Mouse (Mus musculus) erythroblast, embryonic 14.5 days (primary cell): ENCODE data around the gene Fam81a.

ENCODE experiments used
- GATA1 ChIP-seq: IDR thresholded peaks from 2 replicates; pipeline ENCODE4 v1.6.1; 2012; ENCODE audit warnings: low read length, inconsistent platforms, mixed read lengths
- TAL1 ChIP-seq: IDR thresholded peaks from 3 replicates; pipeline ENCODE4 v1.6.1; 2012; ENCODE audit warnings: low read length, inconsistent platforms, mixed read lengths

DNA sequence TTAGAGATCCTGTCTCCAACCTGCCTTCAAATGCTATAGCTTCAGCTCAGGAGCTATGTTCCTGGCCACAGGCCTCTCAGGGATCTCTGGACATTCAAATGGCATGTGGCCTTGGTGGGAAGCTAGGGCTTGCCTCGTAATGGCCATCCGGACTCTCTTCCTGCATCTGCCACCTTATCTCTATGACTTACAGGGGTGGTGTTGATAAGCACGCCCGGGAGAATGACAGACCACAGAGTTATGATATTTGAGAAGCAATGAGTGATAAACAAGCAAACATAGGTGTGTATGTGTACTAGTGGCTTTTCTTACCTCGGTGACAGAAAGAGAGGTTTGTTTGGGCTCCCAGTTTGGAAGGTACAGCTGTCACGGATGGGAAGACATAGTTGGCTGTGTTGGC is 96.1 kb downstream of the Fam81a start:
- TF ChIP-seq TAL1: no peak
- TF ChIP-seq GATA1: peak; percentile 24; the same call in 1 of the 2 replicates
